Mouse (Mus musculus) small intestine, adult 2 months (tissue): ENCODE measurements at regions not wholly inside any gene's neighbourhood (a gene's known extent, or its start where the extent isn't known, plus 50 kb on each side); places are given as distances from the start of the nearest gene placed in this dataset.

Experiments
- H3K27ac ChIP-seq: fragments of 200-500 bp; 2 replicates; pipeline ENCODE4 v1.5.1; 2012; ENCODE audit warnings: low read depth, low read length, control low read depth, inconsistent platforms; ENCODE audit not compliant: insufficient read depth
- H3K27me3 ChIP-seq: fragments of 200-500 bp; 2 replicates; pipeline ENCODE4 v1.6.1; 2012; ENCODE audit warnings: mild to moderate bottlenecking, moderate library complexity, low read length, inconsistent platforms; ENCODE audit not compliant: control insufficient read depth, insufficient read depth
- H3K36me3 ChIP-seq: fragments of 200-500 bp; 2 replicates; pipeline ENCODE4 v1.6.1; 2012; ENCODE audit warnings: mild to moderate bottlenecking, low read length, control low read depth, inconsistent platforms; ENCODE audit not compliant: control insufficient read depth, insufficient read depth
- H3K4me1 ChIP-seq: fragments of 200-500 bp; 2 replicates; pipeline ENCODE4 v1.6.1; 2012; ENCODE audit warnings: low read length, inconsistent platforms, mixed read lengths; ENCODE audit not compliant: control insufficient read depth, insufficient read depth, insufficient read length
- H3K4me3 ChIP-seq: fragments of 200-500 bp; 2 replicates; pipeline ENCODE4 v1.5.1; 2012; ENCODE audit warnings: low read depth, mild to moderate bottlenecking, control low read depth, inconsistent platforms, low read length, moderate library complexity
- CTCF ChIP-seq: fragments of 200-500 bp; IDR thresholded peaks from 2 replicates; pipeline ENCODE4 v1.5.1; 2012; ENCODE audit warnings: low read depth, mild to moderate bottlenecking, control low read depth, inconsistent platforms, low read length, moderate library complexity, mixed read lengths; ENCODE audit not compliant: insufficient replicate concordance, insufficient read length; ENCODE audit errors: extremely low read depth
- POLR2A ChIP-seq: fragments of 200-500 bp; IDR thresholded peaks from 2 replicates; pipeline ENCODE4 v1.6.1; 2012; ENCODE audit warnings: low read depth, mild to moderate bottlenecking, control low read depth, inconsistent platforms, low read length, moderate library complexity
- WGBS: fragments of 180-500 bp; shearing (Covaris S2); methylation state at CpG from one replicate; pipeline ENCODE4 v1.1.7; 2018; 5-methylcytosine and 5-hydroxymethylcytosine counted together

- TF ChIP-seq POLR2A, result no peak
- no peak for TF ChIP-seq CTCF
- no peak overlapping the region for H3K4me3 ChIP-seq
- no peaks in the 10 kb centered on the region for H3K4me1 ChIP-seq
- WGBS, result 78% methylated on average over 3 of the region's 3 CpGs
- H3K27ac ChIP-seq, result no peak overlapping the region
- H3K36me3 ChIP-seq, result no peaks in the 10 kb centered on the region
- no peaks in the 10 kb centered on the region for H3K27me3 ChIP-seq
These were observed 214.5 kb upstream of the Far2 start for GRCm38 (mm10) chr6:147832521-147832920.

- no peaks in the 10 kb centered on the region for H3K27me3 ChIP-seq
- no peaks in the 10 kb centered on the region for H3K36me3 ChIP-seq
- TF ChIP-seq CTCF, result no peak
- no peak for TF ChIP-seq POLR2A
- H3K27ac ChIP-seq, result no peak overlapping the region
- no peaks in the 10 kb centered on the region for H3K4me1 ChIP-seq
- 24% methylated on average over 3 of the region's 3 CpGs for WGBS
- no peak overlapping the region for H3K4me3 ChIP-seq
These were observed 213.6 kb upstream of the Far2 start for GRCm38 (mm10) chr6:147833501-147833900.

- no peaks in the 10 kb centered on the region for H3K36me3 ChIP-seq
- WGBS, result 55% methylated on average over 5 of the region's 5 CpGs
- TF ChIP-seq POLR2A, result no peak
- TF ChIP-seq CTCF, result no peak
These were observed 208.2 kb upstream of the Far2 start for GRCm38 (mm10) chr6:147838846-147839245.

GRCm38 (mm10) chr6:147849988-147850387, 197.1 kb upstream of the Far2 start:
- 87% methylated on average over 2 of the region's 2 CpGs for WGBS
- H3K4me3 ChIP-seq, result no peak overlapping the region
- H3K4me1 ChIP-seq, result no peaks in the 10 kb centered on the region
- no peaks in the 10 kb centered on the region for H3K27me3 ChIP-seq
- no peak overlapping the region for H3K27ac ChIP-seq
- no peak for TF ChIP-seq CTCF
- no peak for TF ChIP-seq POLR2A
- H3K36me3 ChIP-seq, result no peaks in the 10 kb centered on the region

More at GRCm38 (mm10) chr6:147838846-147839245, 208.2 kb upstream of the Far2 start:
- H3K4me1 ChIP-seq, result no peaks in the 10 kb centered on the region
- no peak overlapping the region for H3K27ac ChIP-seq
- H3K4me3 ChIP-seq, result no peak overlapping the region
- no peaks in the 10 kb centered on the region for H3K27me3 ChIP-seq

- WGBS, result 46% methylated on average over 2 of the region's 2 CpGs
- TF ChIP-seq CTCF (no peak), POLR2A (no peak)
- Histone ChIP-seq H3K27me3 (no peaks in the 10 kb centered on the region), H3K36me3 (no peaks in the 10 kb centered on the region), H3K4me3 (no peak overlapping the region), H3K27ac (no peak overlapping the region), H3K4me1 (no peaks in the 10 kb centered on the region)
These were observed 185.9 kb upstream of the Far2 start for GRCm38 (mm10) chr6:147861116-147861515.

GRCm38 (mm10) chr6:147871033-147871432, 176.0 kb upstream of the Far2 start:
- Histone ChIP-seq H3K4me3 (no peak overlapping the region), H3K36me3 (no peaks in the 10 kb centered on the region), H3K27ac (no peak overlapping the region), H3K27me3 (no peaks in the 10 kb centered on the region), H3K4me1 (no peaks in the 10 kb centered on the region)
- WGBS, result 24% methylated on average over 3 of the region's 3 CpGs
- TF ChIP-seq CTCF (no peak), POLR2A (no peak)

GRCm38 (mm10) chr6:147873173-147873572, 173.9 kb upstream of the Far2 start:
- Histone ChIP-seq H3K4me3 (no peak overlapping the region), H3K4me1 (no peaks in the 10 kb centered on the region), H3K27ac (no peak overlapping the region), H3K36me3 (no peaks in the 10 kb centered on the region), H3K27me3 (no peaks in the 10 kb centered on the region)
- 63% methylated on average over 3 of the region's 3 CpGs for WGBS
- TF ChIP-seq CTCF, result no peak
- no peak for TF ChIP-seq POLR2A

GRCm38 (mm10) chr6:147878485-147878884, 168.6 kb upstream of the Far2 start:
- Histone ChIP-seq H3K36me3 (no peaks in the 10 kb centered on the region), H3K4me3 (no peak overlapping the region), H3K4me1 (no peaks in the 10 kb centered on the region), H3K27ac (no peak overlapping the region), H3K27me3 (no peaks in the 10 kb centered on the region)
- no peak for TF ChIP-seq CTCF
- 70% methylated on average over 3 of the region's 3 CpGs for WGBS
